Mouse (Mus musculus) liver, adult 2 months (tissue): Measurements from ENCODE around the gene Id3. TPM values are rescaled to one million over a fixed set of nuclear protein-coding genes. Genes with fewer than 3 reads are reported as not detected.

Source experiments
- DNase-seq: peaks from one replicate; pipeline ENCODE4 v3.0.0-alpha.2; 2011; ENCODE audit warnings: low read depth, low spot score; ENCODE audit errors: extremely low read depth
- H3K27ac ChIP-seq: fragments of 200-500 bp; replicated peaks from 2 replicates; pipeline ENCODE4 v1.5.1; 2012; ENCODE audit warnings: low read depth, mild to moderate bottlenecking, control low read depth, inconsistent platforms, low read length; ENCODE audit not compliant: insufficient read depth
- H3K27me3 ChIP-seq: fragments of 200-500 bp; 2 replicates; pipeline ENCODE4 v1.6.1; 2012; ENCODE audit warnings: mild to moderate bottlenecking, moderate library complexity, low read length, inconsistent platforms; ENCODE audit not compliant: control insufficient read depth, insufficient read depth
- H3K36me3 ChIP-seq: fragments of 200-500 bp; 2 replicates; pipeline ENCODE4 v1.6.1; 2012; ENCODE audit warnings: low read length, inconsistent platforms; ENCODE audit not compliant: control insufficient read depth, insufficient read depth
- H3K4me1 ChIP-seq: fragments of 200-500 bp; 2 replicates; pipeline ENCODE4 v1.6.1; 2011; ENCODE audit warnings: low read length; ENCODE audit not compliant: control insufficient read depth, insufficient read depth
- H3K4me3 ChIP-seq: fragments of 200-500 bp; 2 replicates; pipeline ENCODE4 v1.5.1; 2011; ENCODE audit warnings: low read depth, mild to moderate bottlenecking, control low read depth, low read length, moderate library complexity; ENCODE audit not compliant: insufficient read depth
- H3K79me2 ChIP-seq: fragments of 200-500 bp; 2 replicates; pipeline ENCODE4 v1.6.1; 2012; ENCODE audit warnings: inconsistent platforms, mild to moderate bottlenecking, low read length, moderate library complexity; ENCODE audit not compliant: control insufficient read depth, insufficient read depth
- H3K9ac ChIP-seq: fragments of 200-500 bp; 2 replicates; pipeline ENCODE4 v1.6.1; 2012; ENCODE audit warnings: low read depth, mild to moderate bottlenecking, control low read depth, inconsistent platforms, low read length
- CTCF ChIP-seq: fragments of 200-500 bp; IDR thresholded peaks from 2 replicates; pipeline ENCODE4 v1.5.1; 2011; ENCODE audit warnings: low read depth, low read length, control low read depth
- POLR2A ChIP-seq: fragments of 200-500 bp; IDR thresholded peaks from 2 replicates; pipeline ENCODE4 v1.6.1; 2011; ENCODE audit warnings: low read length, control low read depth; ENCODE audit not compliant: insufficient read depth; ENCODE audit errors: extremely low read depth
- WGBS: fragments of 180-500 bp; shearing (Covaris S2); methylation state at CpG from one replicate; pipeline ENCODE4 v1.1.7; 2018; 5-methylcytosine and 5-hydroxymethylcytosine counted together
- polyA plus RNA-seq: library from polyadenylated mRNA; depleted of rRNA; stranded (reverse); fragments of >200 nt; gene quantifications from 2 replicates; pipeline ENCODE4 v1.2.3, GENCODE M21; 2012
- total RNA-seq: library from RNA; depleted of rRNA; stranded (reverse); fragments of >200 nt; gene quantifications from 2 replicates; pipeline ENCODE4 v1.2.3, GENCODE M21; 2014

Id3 gene
- total and polyA plus RNA-seq, 2 experiments = 33.2 to 274 TPM

DNA sequence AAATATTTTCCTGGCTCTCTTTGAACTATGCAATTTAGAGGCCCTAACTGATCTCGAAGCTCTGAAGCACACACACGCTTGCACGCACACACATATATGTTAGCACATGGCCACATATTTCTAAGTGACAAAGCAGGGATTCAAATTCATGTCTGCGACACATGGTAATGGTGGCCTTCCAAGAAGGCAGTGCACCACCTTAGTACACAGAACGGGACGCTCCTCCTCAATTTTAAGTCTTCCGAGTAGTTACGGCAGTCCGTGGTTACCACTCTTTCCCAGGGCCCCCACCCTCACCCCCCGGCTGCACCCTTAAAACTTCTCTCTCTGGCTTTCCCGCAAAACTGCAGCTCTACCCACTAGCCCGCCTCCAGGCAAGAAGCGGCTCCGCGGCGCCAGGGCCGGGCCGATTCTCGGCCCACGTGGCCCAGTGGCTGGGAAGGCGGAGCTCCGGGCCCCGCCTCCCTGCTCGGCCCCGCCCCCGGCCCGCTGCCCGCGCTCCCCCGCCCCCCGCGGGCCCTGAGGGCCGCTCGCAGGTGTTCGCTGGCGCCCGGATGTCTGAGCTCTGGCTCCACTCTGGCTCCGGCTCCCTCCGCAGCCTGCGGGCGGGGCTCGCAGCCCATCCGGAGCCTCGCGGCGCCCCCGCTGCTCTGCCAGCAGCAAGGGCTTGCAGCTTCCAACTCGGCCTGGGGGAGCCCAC lies 4.3 kb downstream of the Id3 start:
- peak; percentile 76 for TF ChIP-seq POLR2A
- no peak for TF ChIP-seq CTCF
- Histone ChIP-seq H3K27ac (peak overlapping the region; percentile 95), H3K4me1 (peaks cover 12% of the 10 kb centered on the region), H3K27me3 (no peaks in the 10 kb centered on the region), H3K4me3 (peak overlapping the region; percentile 55), H3K9ac (peak overlapping the region; percentile 83), H3K36me3 (peaks cover 3% of the 10 kb centered on the region; the same call in 1 of the 2 replicates), H3K79me2 (peaks cover 4% of the 10 kb centered on the region; the same call in 1 of the 2 replicates)
- DNase-seq = peak; percentile 71
- WGBS = 2% methylated on average over 47 of the region's 48 CpGs

DNA sequence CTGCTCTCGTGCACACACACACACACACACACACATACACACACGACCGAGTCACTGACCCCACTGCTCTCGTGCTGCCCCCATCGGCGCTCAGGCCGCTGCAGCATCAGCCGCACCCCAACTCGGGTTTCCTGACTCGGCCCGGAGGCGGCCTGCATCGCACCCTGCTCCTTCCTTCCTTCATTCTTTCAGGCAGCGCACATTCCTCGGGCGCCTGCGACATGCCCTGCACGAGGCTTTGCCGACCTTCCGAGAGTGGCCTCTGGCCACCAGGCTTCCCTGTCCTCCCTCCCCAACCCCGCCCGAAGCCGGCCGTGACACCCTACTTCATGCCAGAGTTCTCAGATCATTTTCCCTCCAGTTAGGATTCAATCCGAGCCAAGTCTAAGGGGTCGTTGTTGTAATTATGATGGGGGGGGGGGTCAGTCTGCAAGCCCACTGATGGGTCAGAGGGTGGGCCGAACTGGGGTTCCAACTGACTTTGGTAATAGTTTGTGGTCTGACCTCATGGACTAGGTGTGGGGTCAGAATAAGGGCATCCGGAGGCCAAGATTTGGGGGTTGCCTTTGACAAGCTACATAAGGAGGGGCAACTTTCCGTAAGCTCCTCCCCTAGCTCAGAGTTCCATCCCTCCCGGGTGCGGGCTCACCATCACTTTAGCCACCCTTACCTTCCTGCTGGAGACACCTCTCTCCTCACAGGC lies 5.2 kb downstream of the Id3 start:
- peak; percentile 48 for DNase-seq
- H3K27ac ChIP-seq = peak overlapping the region; percentile 87
- peaks cover 10% of the 10 kb centered on the region for H3K4me1 ChIP-seq
- no peaks in the 10 kb centered on the region for H3K27me3 ChIP-seq
- H3K79me2 ChIP-seq = peaks cover 4% of the 10 kb centered on the region; the same call in 1 of the 2 replicates
- H3K9ac ChIP-seq = peak overlapping the region; percentile 81
- H3K36me3 ChIP-seq = peaks cover 3% of the 10 kb centered on the region; the same call in 1 of the 2 replicates
- WGBS = 17% methylated on average over 31 of the region's 31 CpGs
- peak overlapping the region; percentile 55; the same call in 1 of the 2 replicates for H3K4me3 ChIP-seq
- TF ChIP-seq CTCF = 0 out of 2 replicates have a peak, but pooled peaks have one; percentile 6
- no peak for TF ChIP-seq POLR2A

DNA sequence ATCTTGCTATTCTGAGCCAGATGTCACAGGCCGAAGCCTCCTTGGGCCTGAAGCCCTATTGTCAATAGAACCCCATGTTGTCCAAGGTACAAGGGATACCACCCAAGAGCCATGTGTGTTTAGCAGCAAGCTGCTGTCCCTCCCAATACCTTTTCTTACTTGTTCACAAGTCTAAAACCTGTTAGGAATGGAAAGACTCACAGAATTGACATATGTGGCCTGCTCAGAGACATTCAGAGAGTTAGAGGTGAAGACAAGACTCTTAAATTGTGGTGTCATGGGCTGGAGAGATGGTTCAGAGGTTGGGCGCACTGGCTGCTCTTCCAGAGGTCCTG lies 5.7 kb downstream of the Id3 start:
- no peak overlapping the region for H3K4me3 ChIP-seq
- peaks cover 10% of the 10 kb centered on the region for H3K4me1 ChIP-seq
- peaks cover 1% of the 10 kb centered on the region; the same call in 1 of the 2 replicates for H3K79me2 ChIP-seq
- H3K9ac ChIP-seq = no peak overlapping the region
- H3K27ac ChIP-seq = peak overlapping the region; percentile 87
- peaks cover 3% of the 10 kb centered on the region; the same call in 1 of the 2 replicates for H3K36me3 ChIP-seq
- TF ChIP-seq CTCF (no peak), POLR2A (no peak)
- no peak for DNase-seq
- WGBS = 85% methylated on average over 2 of the region's 2 CpGs
- H3K27me3 ChIP-seq = no peaks in the 10 kb centered on the region

DNA sequence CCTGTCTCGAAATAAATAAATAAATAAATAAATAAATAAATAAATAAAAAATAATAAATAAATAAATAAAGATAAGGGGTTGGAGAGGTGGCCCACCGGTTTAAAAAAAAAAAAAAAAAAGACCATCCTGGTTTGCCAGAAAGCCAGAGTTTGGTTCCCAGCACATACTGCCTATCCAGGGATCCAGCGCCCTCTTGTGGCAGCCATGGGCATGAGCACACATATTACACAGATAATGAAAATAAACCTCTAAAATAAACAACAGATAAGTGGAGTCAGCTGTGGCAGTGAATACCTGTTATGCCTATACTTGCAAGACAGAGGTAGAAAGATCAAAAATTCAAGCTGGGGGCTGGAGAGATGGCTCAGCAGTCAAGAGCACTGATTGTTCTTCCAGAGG lies 6.4 kb downstream of the Id3 start:
- no peak overlapping the region for H3K4me3 ChIP-seq
- H3K4me1 ChIP-seq = peaks cover 10% of the 10 kb centered on the region
- peaks cover 3% of the 10 kb centered on the region; the same call in 1 of the 2 replicates for H3K36me3 ChIP-seq
- H3K79me2 ChIP-seq = no peaks in the 10 kb centered on the region
- DNase-seq = peak; percentile 55
- no peak overlapping the region for H3K27ac ChIP-seq
- TF ChIP-seq CTCF = peak; percentile 91
- no peak for TF ChIP-seq POLR2A
- H3K27me3 ChIP-seq = no peaks in the 10 kb centered on the region
- WGBS = 39% methylated on average over 3 of the region's 3 CpGs
- no peak overlapping the region for H3K9ac ChIP-seq

DNA sequence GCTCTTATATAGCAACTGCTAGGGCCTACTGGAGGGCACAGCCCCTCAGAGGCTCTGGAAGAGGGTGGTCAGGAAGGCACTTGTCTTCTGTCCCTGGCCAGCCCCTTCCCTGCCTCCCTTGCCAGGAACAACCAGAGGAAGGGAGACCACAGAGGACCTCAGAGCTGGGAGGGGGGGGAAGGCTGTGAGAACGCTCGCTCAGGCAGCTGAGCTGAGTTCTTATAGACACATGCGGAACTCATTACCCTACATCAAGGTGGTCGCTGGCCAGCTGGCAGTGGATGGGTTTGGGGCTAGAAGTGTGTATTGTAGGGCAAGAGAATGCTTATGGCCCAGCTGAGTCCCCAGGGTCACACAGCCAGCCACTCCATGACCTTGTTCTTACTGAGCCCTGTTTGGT lies 7.3 kb downstream of the Id3 start:
- DNase-seq = no peak

DNA sequence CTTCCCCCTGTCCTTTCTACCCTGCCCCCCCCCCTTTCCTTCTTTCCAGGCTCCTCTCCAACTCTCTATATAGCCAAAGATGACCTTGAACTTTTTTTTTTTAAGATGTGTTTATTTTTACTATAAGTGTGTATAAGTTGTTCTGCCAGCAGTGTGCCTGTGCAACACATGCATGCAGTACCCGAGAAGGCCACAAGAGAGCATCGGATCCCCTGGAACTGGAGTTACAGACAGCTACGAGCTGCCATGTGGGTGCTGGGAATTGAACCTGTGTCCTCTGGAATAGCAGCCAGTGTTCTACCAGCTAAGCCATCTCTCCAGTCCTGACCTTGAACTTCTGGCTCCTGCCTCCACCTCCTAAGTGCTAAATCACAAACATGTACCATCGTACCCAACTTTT lies 9.5 kb downstream of the Id3 start:
- Histone ChIP-seq H3K4me1 (no peaks in the 10 kb centered on the region), H3K27ac (no peak overlapping the region), H3K27me3 (no peaks in the 10 kb centered on the region), H3K4me3 (no peak overlapping the region), H3K9ac (no peak overlapping the region), H3K36me3 (no peaks in the 10 kb centered on the region), H3K79me2 (no peaks in the 10 kb centered on the region)
- TF ChIP-seq CTCF = peak; percentile 43; the same call in 1 of the 2 replicates
- no peak for TF ChIP-seq POLR2A
- DNase-seq = no peak
- WGBS = 89% methylated on average over 4 of the region's 4 CpGs

More for the DNA sequence above, 7.3 kb downstream of the Id3 start:
- no peaks in the 10 kb centered on the region for H3K79me2 ChIP-seq
- H3K9ac ChIP-seq = no peak overlapping the region
- WGBS = 94% methylated on average over 4 of the region's 4 CpGs
- no peak overlapping the region for H3K4me3 ChIP-seq
- H3K4me1 ChIP-seq = peaks cover 10% of the 10 kb centered on the region
- TF ChIP-seq POLR2A = no peak
- TF ChIP-seq CTCF = no peak
- no peak overlapping the region for H3K27ac ChIP-seq
- no peaks in the 10 kb centered on the region; the same call in 1 of the 2 replicates for H3K36me3 ChIP-seq
- no peaks in the 10 kb centered on the region for H3K27me3 ChIP-seq
